Mouse (Mus musculus) gastrocnemius, adult 18-20 months (tissue): Measurements from ENCODE around the gene Trim60. TPM values are rescaled to one million over a fixed set of nuclear protein-coding genes. Genes with fewer than 3 reads are reported as not detected.

Source experiments
- DNase-seq: peaks from one replicate; pipeline ENCODE4 v3.0.0; 2021; ENCODE audit warnings: low spot score
- total RNA-seq, 2 experiments: library from RNA; stranded (reverse); gene quantifications; 2 replicates each; pipeline ENCODE4 v1.2.3; 2021

Gene Trim60
- total RNA-seq, 2 experiments from 2014 or later = not detected

- DNase-seq = no peak
These were observed 30.7 kb downstream of the Trim60 start, which contains the start of gene Trim75 for GRCm38 (mm10) chr8:64987731-64988130. Gene Trim75, minus strand, starts transcription at chr8:64987831.

- no peak for DNase-seq
These were observed 35.1 kb downstream of the Trim60 start for GRCm38 (mm10) chr8:64983150-64983897.

- DNase-seq = no peak
These were observed 55.5 kb downstream of the Trim60 start for GRCm38 (mm10) chr8:64962836-64963235.

- DNase-seq = no peak
These were observed 59.4 kb downstream of the Trim60 start for GRCm38 (mm10) chr8:64959025-64959424.

- DNase-seq = no peak
These were observed 66.3 kb downstream of the Trim60 start for GRCm38 (mm10) chr8:64952101-64952500.

Other genes starting within 250 kb of the Trim60 start
- 1 to 10 TPM; 6.0 to 8.1 TPM for gene Klhl2, start 168.6 kb downstream of the Trim60 start, total RNA-seq
- gene Tmem192, start 71.4 kb downstream of the Trim60 start, total RNA-seq = 10 to 100 TPM; 21.8 TPM
- gene Trim75, start 30.8 kb downstream of the Trim60 start, total RNA-seq = not detected
- gene Trim61, start 61 bp downstream of the Trim60 start, total RNA-seq = not detected
- gene Apela, start 18.8 kb upstream of the Trim60 start, total RNA-seq = not detected
- gene Gm10663, start 56.4 kb upstream of the Trim60 start, total RNA-seq = not detected
- not detected for gene BC030870, start 111.0 kb upstream of the Trim60 start, total RNA-seq